ENCODE assay signal across 10 mouse cellular contexts in genomic region chr17:27422371-27422725, GRCm38 (mm10).
A peak's percentile ranks its signal among the peaks of the same experiment; 100 is the strongest.
DNase-seq lines count a peak whose midpoint lies in the region; ATAC-seq lines count a peak whose summit lies in the region.
"Had no signal": no experiment of that assay in that cellular context is flagged by ENCODE, and none has a peak within 500 bp of the region (broad histone marks: within the 10 kb centered on the region; RNA-seq: fewer than 3 reads in every experiment).

No protein-coding gene starts in this region.

- no peaks in the 10 kb centered on the region for H3K36me3 ChIP-seq in heart, embryonic 10.5 days
- H3K36me3 ChIP-seq in hindbrain, embryonic 12.5 days = no peaks in the 10 kb centered on the region
- H3K36me3 ChIP-seq in midbrain, embryonic 13.5 days = no peaks in the 10 kb centered on the region

- no peaks in the 10 kb centered on the region for H3K9me3 ChIP-seq in heart, embryonic 10.5 days
- no peaks in the 10 kb centered on the region for H3K9me3 ChIP-seq in hindbrain, embryonic 12.5 days (replicated peaks)
- H3K9me3 ChIP-seq in midbrain, embryonic 13.5 days = no peaks in the 10 kb centered on the region

- H3K9ac ChIP-seq in hindbrain, embryonic 12.5 days = no peak overlapping the region
- 0 out of 2 replicates have a peak overlapping the region, but pooled peaks have one; percentile 28 for H3K9ac ChIP-seq in midbrain, embryonic 13.5 days (replicated peaks)
- H3K9ac ChIP-seq: liver, postnatal 0 days had no signal

- no peak for DNase-seq in heart, embryonic 10.5 days (ENCODE audit: low spot score)
- no peak for DNase-seq in heart, adult 8-10 months (ENCODE audit: low spot score)
- DNase-seq in embryo, embryonic 9.5 days (ENCODE audit: extremely low spot score) = peak; percentile 40
- no peak for DNase-seq in right cerebral cortex, postnatal 10 days (ENCODE audit: low spot score in 2 of 2)
- no peak for DNase-seq in frontal cortex, postnatal 10 days (ENCODE audit: low spot score in 2 of 2)
- no peak for DNase-seq in cerebellum, postnatal 10 days
- DNase-seq: liver, postnatal 0 days had no signal

- no peak overlapping the region for H3K4me3 ChIP-seq in heart, embryonic 10.5 days
- no peak overlapping the region for H3K4me3 ChIP-seq in hindbrain, embryonic 12.5 days
- no peak overlapping the region for H3K4me3 ChIP-seq in midbrain, embryonic 13.5 days (replicated peaks)
- H3K4me3 ChIP-seq: erythroblast, embryonic 14.5 days had no signal

- H3K27ac ChIP-seq in heart, embryonic 10.5 days = peak overlapping the region; percentile 52; the same call in 1 of the 2 replicates
- peak overlapping the region; percentile 73 for H3K27ac ChIP-seq in hindbrain, embryonic 12.5 days
- peak overlapping the region; percentile 84 for H3K27ac ChIP-seq in midbrain, embryonic 13.5 days

- H3K4me2 ChIP-seq in hindbrain, embryonic 12.5 days (replicated peaks) = no peak overlapping the region
- no peak overlapping the region for H3K4me2 ChIP-seq in midbrain, embryonic 13.5 days (replicated peaks)

- WGBS in heart, embryonic 10.5 days = 38% methylated on average over 6 of the region's 6 CpGs
- WGBS in hindbrain, embryonic 12.5 days = 18% methylated on average over 6 of the region's 6 CpGs
- 22% methylated on average over 6 of the region's 6 CpGs for WGBS in midbrain, embryonic 13.5 days

- H3K4me1 ChIP-seq in heart, embryonic 10.5 days = peaks cover 22% of the 10 kb centered on the region
- peaks cover 24% of the 10 kb centered on the region for H3K4me1 ChIP-seq in hindbrain, embryonic 12.5 days
- peaks cover 28% of the 10 kb centered on the region for H3K4me1 ChIP-seq in midbrain, embryonic 13.5 days (replicated peaks)

- H3K27me3 ChIP-seq in heart, embryonic 10.5 days (ENCODE audit: insufficient read depth, poor library complexity, severe bottlenecking) = peaks cover 32% of the 10 kb centered on the region; the same call in 1 of the 2 replicates
- H3K27me3 ChIP-seq in hindbrain, embryonic 12.5 days = peaks cover 6% of the 10 kb centered on the region
- H3K27me3 ChIP-seq in midbrain, embryonic 13.5 days = no peaks in the 10 kb centered on the region

- peak; percentile 19; the same call in 1 of the 2 replicates for ATAC-seq in hindbrain, embryonic 12.5 days (ENCODE audit: low FRiP score)
- peak; percentile 51 for ATAC-seq in midbrain, embryonic 13.5 days
- ATAC-seq: liver, postnatal 0 days had no signal
